Mouse (Mus musculus) gastrocnemius, adult 18-20 months (tissue): ENCODE data around the gene Gm9. TPM values are rescaled to one million over a fixed set of nuclear protein-coding genes. Genes with fewer than 3 reads are reported as not detected.
"Not testable (repeated sequence)": the region's sequence is repeated elsewhere in the genome, so short reads cannot be mapped to it uniquely, and the experiment has no call there.

Source experiments
- DNase-seq: peaks from one replicate; pipeline ENCODE4 v3.0.0; 2021; ENCODE audit warnings: low spot score
- long read RNA-seq, 2 experiments: library from polyadenylated mRNA; stranded (forward); transcript quantifications; one replicate each; pipeline ENCODE4 v2.0.0; 2021
- total RNA-seq, 2 experiments: library from RNA; stranded (reverse); gene quantifications; 2 replicates each; pipeline ENCODE4 v1.2.3; 2021

The Gm9 gene
- total RNA-seq: not detected
- long read RNA-seq, experiment 1: 0 reads
- long read RNA-seq, experiment 2: 0 reads

GRCm38 (mm10) chrX:37210941-37211340 lies at the start of gene Gm9:
TSS of gene Gm9 (minus strand) at chrX:37211041.
- DNase-seq: no peak

- DNase-seq: not testable (repeated sequence)
These were observed 38.8 kb upstream of the Gm9 start, which contains the start of gene Rhox3a for GRCm38 (mm10) chrX:37249619-37250018. TSS of gene Rhox3a (plus strand) at chrX:37249919.

GRCm38 (mm10) chrX:37244676-37245075 lies 33.8 kb upstream of the Gm9 start, which contains the start of gene Rhox2a:
TSS of gene Rhox2a (plus strand) at chrX:37244976.
- not testable (repeated sequence) for DNase-seq

GRCm38 (mm10) chrX:37222158-37222557 lies 11.3 kb upstream of the Gm9 start, which contains the start of gene Rhox1:
TSS of gene Rhox1 (minus strand) at chrX:37222258.
- DNase-seq: not testable (repeated sequence)

GRCm38 (mm10) chrX:37198676-37199075 lies 12.2 kb downstream of the Gm9 start:
- DNase-seq: no peak

GRCm38 (mm10) chrX:37191744-37192379 lies 19.0 kb downstream of the Gm9 start:
- peak; percentile 0 for DNase-seq

GRCm38 (mm10) chrX:37191105-37191743 lies 19.6 kb downstream of the Gm9 start, which contains the start of the genes Ndufa1 and Rnf113a1:
TSS of gene Ndufa1 (minus strand) at chrX:37191163.
TSS of gene Rnf113a1 (plus strand) at chrX:37191245.
- DNase-seq: peak; percentile 69

GRCm38 (mm10) chrX:37190755-37191104 lies 20.1 kb downstream of the Gm9 start:
- DNase-seq: no peak

- DNase-seq: not testable (repeated sequence)
These were observed 26.4 kb downstream of the Gm9 start for GRCm38 (mm10) chrX:37184401-37184800.

- no peak for DNase-seq
These were observed 42.1 kb downstream of the Gm9 start, which contains the start of gene Akap14 for GRCm38 (mm10) chrX:37168742-37169141. TSS of gene Akap14 (minus strand) at chrX:37168842.

- peak; percentile 27 for DNase-seq
These were observed 43.8 kb downstream of the Gm9 start for GRCm38 (mm10) chrX:37167085-37167484.

- no peak for DNase-seq
These were observed 47.7 kb downstream of the Gm9 start for GRCm38 (mm10) chrX:37163115-37163514.

GRCm38 (mm10) chrX:37161169-37161568 lies 49.7 kb downstream of the Gm9 start:
- no peak for DNase-seq

Other genes with a start within 250 kb of the Gm9 start
- gene Sept6, start 219.2 kb downstream of the Gm9 start, total RNA-seq: 1 to 10 TPM; 1.2 to 1.4 TPM
- gene Sowahd, start 162.2 kb downstream of the Gm9 start, total RNA-seq: not detected
- 100 to 1,000 TPM; 244 to 264 TPM for gene Rpl39, start 125.6 kb downstream of the Gm9 start, total RNA-seq
- 10 to 100 TPM in 1 of 2 experiments, 1 to 10 TPM in 1; 9.7 to 10.5 TPM for gene Upf3b, start 100.7 kb downstream of the Gm9 start, total RNA-seq
- gene Nkap, start 84.2 kb downstream of the Gm9 start, total RNA-seq: 1 to 10 TPM; 8.6 TPM
- not detected for gene Akap14, start 42.2 kb downstream of the Gm9 start, total RNA-seq
- 100 to 1,000 TPM; 378 to 379 TPM for gene Ndufa1, start 19.9 kb downstream of the Gm9 start, total RNA-seq
- 1 to 10 TPM; 2.2 to 2.4 TPM for gene Rnf113a1, start 19.8 kb downstream of the Gm9 start, total RNA-seq
- not detected for gene Rhox1, start 11.2 kb upstream of the Gm9 start, total RNA-seq
- not detected for gene Rhox2a, start 33.9 kb upstream of the Gm9 start, total RNA-seq
- not detected for gene Rhox3a, start 38.9 kb upstream of the Gm9 start, total RNA-seq
- gene Rhox4a, start 54.3 kb upstream of the Gm9 start, total RNA-seq: not detected
- not detected for gene Rhox3a2, start 169.0 kb upstream of the Gm9 start, total RNA-seq
- gene Rhox4a2, start 179.8 kb upstream of the Gm9 start, total RNA-seq: not detected
- gene Rhox2b, start 201.0 kb upstream of the Gm9 start, total RNA-seq: not detected
- gene Rhox4b, start 221.5 kb upstream of the Gm9 start, total RNA-seq: not detected
- not detected for gene Rhox2c, start 242.6 kb upstream of the Gm9 start, total RNA-seq
- gene Rhox3c, start 247.5 kb upstream of the Gm9 start, total RNA-seq: not detected